Mouse (Mus musculus) liver, adult 2 months (tissue): ENCODE data around the gene Magi2. TPM values are rescaled to one million over a fixed set of nuclear protein-coding genes. Genes with fewer than 3 reads are reported as not detected.

Source experiments
- DNase-seq: peaks from one replicate; pipeline ENCODE4 v3.0.0-alpha.2; 2011; ENCODE audit warnings: low read depth, low spot score; ENCODE audit errors: extremely low read depth
- H3K27ac ChIP-seq: fragments of 200-500 bp; replicated peaks from 2 replicates; pipeline ENCODE4 v1.5.1; 2012; ENCODE audit warnings: low read depth, mild to moderate bottlenecking, control low read depth, inconsistent platforms, low read length; ENCODE audit not compliant: insufficient read depth
- H3K27me3 ChIP-seq: fragments of 200-500 bp; 2 replicates; pipeline ENCODE4 v1.6.1; 2012; ENCODE audit warnings: mild to moderate bottlenecking, moderate library complexity, low read length, inconsistent platforms; ENCODE audit not compliant: control insufficient read depth, insufficient read depth
- H3K36me3 ChIP-seq: fragments of 200-500 bp; 2 replicates; pipeline ENCODE4 v1.6.1; 2012; ENCODE audit warnings: low read length, inconsistent platforms; ENCODE audit not compliant: control insufficient read depth, insufficient read depth
- H3K4me1 ChIP-seq: fragments of 200-500 bp; 2 replicates; pipeline ENCODE4 v1.6.1; 2011; ENCODE audit warnings: low read length; ENCODE audit not compliant: control insufficient read depth, insufficient read depth
- H3K4me3 ChIP-seq: fragments of 200-500 bp; 2 replicates; pipeline ENCODE4 v1.5.1; 2011; ENCODE audit warnings: low read depth, mild to moderate bottlenecking, control low read depth, low read length, moderate library complexity; ENCODE audit not compliant: insufficient read depth
- H3K79me2 ChIP-seq: fragments of 200-500 bp; 2 replicates; pipeline ENCODE4 v1.6.1; 2012; ENCODE audit warnings: inconsistent platforms, mild to moderate bottlenecking, low read length, moderate library complexity; ENCODE audit not compliant: control insufficient read depth, insufficient read depth
- H3K9ac ChIP-seq: fragments of 200-500 bp; 2 replicates; pipeline ENCODE4 v1.6.1; 2012; ENCODE audit warnings: low read depth, mild to moderate bottlenecking, control low read depth, inconsistent platforms, low read length
- CTCF ChIP-seq: fragments of 200-500 bp; IDR thresholded peaks from 2 replicates; pipeline ENCODE4 v1.5.1; 2011; ENCODE audit warnings: low read depth, low read length, control low read depth
- POLR2A ChIP-seq: fragments of 200-500 bp; IDR thresholded peaks from 2 replicates; pipeline ENCODE4 v1.6.1; 2011; ENCODE audit warnings: low read length, control low read depth; ENCODE audit not compliant: insufficient read depth; ENCODE audit errors: extremely low read depth
- WGBS: fragments of 180-500 bp; shearing (Covaris S2); methylation state at CpG from one replicate; pipeline ENCODE4 v1.1.7; 2018; 5-methylcytosine and 5-hydroxymethylcytosine counted together
- polyA plus RNA-seq: library from polyadenylated mRNA; depleted of rRNA; stranded (reverse); fragments of >200 nt; gene quantifications from 2 replicates; pipeline ENCODE4 v1.2.3, GENCODE M21; 2012
- total RNA-seq: library from RNA; depleted of rRNA; stranded (reverse); fragments of >200 nt; gene quantifications from 2 replicates; pipeline ENCODE4 v1.2.3, GENCODE M21; 2014

Magi2 gene
- total and polyA plus RNA-seq, 2 experiments, result 0.06 to 0.18 TPM

- Histone ChIP-seq H3K4me1 (no peaks in the 10 kb centered on the region), H3K36me3 (no peaks in the 10 kb centered on the region), H3K4me3 (no peak overlapping the region), H3K27me3 (no peaks in the 10 kb centered on the region), H3K9ac (no peak overlapping the region), H3K27ac (no peak overlapping the region), H3K79me2 (no peaks in the 10 kb centered on the region)
- DNase-seq, result no peak
- WGBS, result 61% methylated on average over 2 of the region's 2 CpGs
- TF ChIP-seq POLR2A, result no peak
- TF ChIP-seq CTCF, result no peak
Measured at GRCm38 (mm10) chr5:20213299-20213698, 986.5 kb downstream of the Magi2 start.

GRCm38 (mm10) chr5:20226471-20227210 is 999.8 kb downstream of the Magi2 start:
- Histone ChIP-seq H3K36me3 (no peaks in the 10 kb centered on the region), H3K4me1 (no peaks in the 10 kb centered on the region), H3K9ac (no peak overlapping the region), H3K4me3 (no peak overlapping the region), H3K79me2 (no peaks in the 10 kb centered on the region), H3K27me3 (no peaks in the 10 kb centered on the region), H3K27ac (no peak overlapping the region)
- 70% methylated on average over 6 of the region's 6 CpGs for WGBS
- TF ChIP-seq POLR2A, result no peak
- TF ChIP-seq CTCF, result no peak
- no peak for DNase-seq

- Histone ChIP-seq H3K27me3 (no peaks in the 10 kb centered on the region), H3K36me3 (no peaks in the 10 kb centered on the region), H3K4me3 (no peak overlapping the region), H3K79me2 (no peaks in the 10 kb centered on the region), H3K4me1 (no peaks in the 10 kb centered on the region), H3K9ac (no peak overlapping the region), H3K27ac (no peak overlapping the region)
- no peak for DNase-seq
- TF ChIP-seq POLR2A (no peak), CTCF (no peak)
- 86% methylated on average over 16 of the region's 16 CpGs for WGBS
Measured at GRCm38 (mm10) chr5:20227912-20228762, 1001.3 kb downstream of the Magi2 start.

DNA sequence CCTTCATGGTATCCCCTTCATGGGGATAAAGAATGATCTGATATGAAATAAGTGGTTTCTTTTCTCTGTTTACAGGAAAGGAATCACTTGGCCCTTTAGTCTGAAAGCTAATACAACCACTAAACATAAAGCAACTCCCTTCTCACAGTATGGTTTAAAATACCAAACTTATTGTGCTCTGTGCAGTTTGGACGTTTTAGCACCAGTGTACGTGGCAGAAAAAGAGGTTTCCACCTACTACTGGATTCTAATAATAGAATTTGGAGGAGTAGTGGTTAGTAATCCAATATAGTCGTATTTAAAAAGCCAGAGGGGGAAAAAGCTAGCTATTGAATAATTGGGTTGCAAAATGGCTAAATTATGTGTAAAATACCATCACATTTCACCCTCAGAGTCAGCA is 1005.1 kb downstream of the Magi2 start:
- DNase-seq, result no peak
- Histone ChIP-seq H3K36me3 (no peaks in the 10 kb centered on the region), H3K27me3 (no peaks in the 10 kb centered on the region), H3K4me1 (no peaks in the 10 kb centered on the region), H3K79me2 (no peaks in the 10 kb centered on the region), H3K4me3 (no peak overlapping the region), H3K27ac (no peak overlapping the region), H3K9ac (no peak overlapping the region)
- 77% methylated on average over 3 of the region's 3 CpGs for WGBS
- no peak for TF ChIP-seq POLR2A
- TF ChIP-seq CTCF, result no peak

- H3K9ac ChIP-seq, result no peak overlapping the region
- DNase-seq, result peak; percentile 85
- H3K27me3 ChIP-seq, result no peaks in the 10 kb centered on the region
- no peak overlapping the region for H3K4me3 ChIP-seq
- H3K27ac ChIP-seq, result no peak overlapping the region
- no peak for TF ChIP-seq POLR2A
- TF ChIP-seq CTCF, result no peak
- no peaks in the 10 kb centered on the region for H3K36me3 ChIP-seq
- H3K4me1 ChIP-seq, result peaks cover 3% of the 10 kb centered on the region; the same call in 1 of the 2 replicates
- WGBS, result 30% methylated on average over 2 of the region's 2 CpGs
- no peaks in the 10 kb centered on the region for H3K79me2 ChIP-seq
Measured at GRCm38 (mm10) chr5:20241523-20241922, 1014.7 kb downstream of the Magi2 start.

DNA sequence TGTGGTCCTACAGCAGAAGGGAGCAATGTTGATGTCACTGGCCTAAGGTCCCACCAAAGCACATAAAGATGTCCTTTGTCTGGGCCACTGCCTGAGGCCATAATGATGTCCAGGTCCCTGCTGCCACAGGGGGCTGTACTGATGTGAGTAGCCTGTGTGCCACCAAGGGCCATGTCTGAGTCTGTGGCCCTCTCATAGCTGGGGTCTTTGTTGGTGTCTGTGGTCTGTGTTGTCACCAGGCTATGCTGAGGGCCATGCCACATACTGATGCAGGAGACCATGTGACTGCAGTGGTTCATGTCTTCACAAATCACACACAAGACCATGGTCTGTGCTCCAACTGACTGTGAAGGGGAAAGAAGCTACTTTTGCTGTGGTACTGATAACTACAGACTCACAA is 1015.7 kb downstream of the Magi2 start:
- H3K36me3 ChIP-seq, result no peaks in the 10 kb centered on the region
- H3K79me2 ChIP-seq, result no peaks in the 10 kb centered on the region
- H3K27me3 ChIP-seq, result no peaks in the 10 kb centered on the region
- TF ChIP-seq POLR2A, result no peak
- TF ChIP-seq CTCF, result no peak
- H3K27ac ChIP-seq, result no peak overlapping the region
- no peak overlapping the region for H3K9ac ChIP-seq
- peaks cover 3% of the 10 kb centered on the region; the same call in 1 of the 2 replicates for H3K4me1 ChIP-seq
- H3K4me3 ChIP-seq, result no peak overlapping the region
- no peak for DNase-seq
